Mouse (Mus musculus): ENCODE data around the gene Fkbp6. TPM values are rescaled to one million over a fixed set of nuclear protein-coding genes. Genes with fewer than 3 reads are reported as not detected.

The Fkbp6 gene
- polyA plus RNA-seq (2021), result not detected

GRCm38 (mm10) chr5:135349862-135350261 is at the start of gene Fkbp6:
TSS of gene Fkbp6 (minus strand) at chr5:135350044.
- ATAC-seq, result no peak
- no peak for DNase-seq (ENCODE audit: low read depth, low spot score)
- in situ Hi-C loops (cut with MboI; ENCODE audit: low pct_unique_long_range_greater_than_20kb), result no loop called here
- TF ChIP-seq CTCF (IDR thresholded peaks at IDR 0.05), result no peak
- CTCF ChIA-PET, result no interaction called here
- POLR2A ChIA-PET, result no interaction called here
- H3K27me3 ChIP-seq, result peaks cover 58% of the 10 kb centered on the region

GRCm38 (mm10) chr5:135399382-135399781 is 49.5 kb upstream of the Fkbp6 start:
- in situ Hi-C loops (cut with MboI; ENCODE audit: low pct_unique_long_range_greater_than_20kb), result no loop called here
- TF ChIP-seq CTCF (IDR thresholded peaks at IDR 0.05), result no peak
- H3K27me3 ChIP-seq, result no peaks in the 10 kb centered on the region
- ChIA-PET CTCF (interaction anchor here (1.0 to 1.6 kb wide), 3 partner anchors 15 to 108 kb away, joined by 3 to 4 read pairs (median 3); no protein-coding TSS in a partner anchor), POLR2A (no interaction called here)
- no peak for ATAC-seq
- DNase-seq (ENCODE audit: low read depth, low spot score), result no peak

GRCm38 (mm10) chr5:135395826-135396225 is 46.0 kb upstream of the Fkbp6 start:
- no peaks in the 10 kb centered on the region for H3K27me3 ChIP-seq
- DNase-seq (ENCODE audit: low read depth, low spot score), result no peak
- in situ Hi-C loops (cut with MboI; ENCODE audit: low pct_unique_long_range_greater_than_20kb), result no loop called here
- ChIA-PET POLR2A (interaction anchor here (1.0 kb wide), 1 partner anchor 29 kb away, joined by 3 read pairs; no protein-coding TSS in a partner anchor), CTCF (interaction anchor here (0.9 to 1.6 kb wide), 14 partner anchors 12 to 376 kb away, joined by 3 to 6 read pairs (median 3); partner anchors contain the start of gene Nsun5)
- peak; percentile 87 for TF ChIP-seq CTCF (IDR thresholded peaks at IDR 0.05)
- ATAC-seq, result no peak

DNA sequence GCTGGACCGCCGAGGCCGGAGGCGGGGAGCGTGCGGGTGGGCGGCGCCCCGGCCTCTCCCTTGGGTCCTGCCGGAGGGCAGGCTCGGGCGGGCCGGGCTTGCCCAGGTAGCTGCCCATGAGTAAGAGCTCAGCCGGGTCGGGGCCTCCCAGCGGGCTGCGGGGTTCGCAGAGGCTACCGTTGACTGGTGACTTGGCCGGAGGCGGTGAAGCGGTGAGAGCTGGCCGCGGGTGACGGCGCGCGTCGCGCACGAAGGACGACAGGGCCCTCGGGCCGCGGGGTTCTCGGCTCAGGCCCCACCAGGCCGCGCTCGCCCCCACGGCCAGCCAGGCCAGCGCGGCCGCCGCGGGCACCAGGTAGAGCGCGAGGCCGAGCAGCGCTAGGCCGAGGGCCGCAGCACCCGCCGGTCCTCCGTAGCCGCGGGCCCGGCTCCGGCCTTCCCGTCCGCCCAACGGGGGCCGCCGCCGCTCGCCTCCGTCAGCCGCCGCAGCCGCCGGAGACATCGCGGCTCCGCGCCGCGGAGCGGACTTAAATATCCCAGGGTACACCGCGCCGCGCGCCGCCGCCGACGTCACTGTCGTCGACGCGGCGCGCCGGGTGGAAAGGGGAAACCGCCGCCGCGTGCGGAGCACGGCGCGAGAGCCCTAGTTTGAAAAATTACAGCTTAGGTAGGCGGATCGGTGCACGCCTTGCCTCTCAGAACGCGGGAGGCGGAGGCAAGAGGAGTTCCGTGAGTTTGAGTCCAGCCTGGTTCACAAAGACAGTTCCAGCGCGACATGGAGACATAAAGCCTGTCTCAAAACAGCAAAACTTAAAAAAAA is 44.4 kb upstream of the Fkbp6 start, which contains the start of gene Pom121:
Gene Pom121 (minus strand): TSS at position 543 of the 820 bp plus-strand sequence.
- no peaks in the 10 kb centered on the region for H3K27me3 ChIP-seq
- CTCF ChIA-PET, result interaction anchor here (1.1 kb wide), 1 partner anchor 160 kb away, joined by 3 read pairs; no protein-coding TSS in a partner anchor
- TF ChIP-seq CTCF (IDR thresholded peaks at IDR 0.05), result no peak
- in situ Hi-C loops (cut with MboI; ENCODE audit: low pct_unique_long_range_greater_than_20kb), result no loop called here
- DNase-seq (ENCODE audit: low read depth, low spot score), result peak; percentile 43
- POLR2A ChIA-PET, result no interaction called here
- ATAC-seq, result peak; percentile 71

DNA sequence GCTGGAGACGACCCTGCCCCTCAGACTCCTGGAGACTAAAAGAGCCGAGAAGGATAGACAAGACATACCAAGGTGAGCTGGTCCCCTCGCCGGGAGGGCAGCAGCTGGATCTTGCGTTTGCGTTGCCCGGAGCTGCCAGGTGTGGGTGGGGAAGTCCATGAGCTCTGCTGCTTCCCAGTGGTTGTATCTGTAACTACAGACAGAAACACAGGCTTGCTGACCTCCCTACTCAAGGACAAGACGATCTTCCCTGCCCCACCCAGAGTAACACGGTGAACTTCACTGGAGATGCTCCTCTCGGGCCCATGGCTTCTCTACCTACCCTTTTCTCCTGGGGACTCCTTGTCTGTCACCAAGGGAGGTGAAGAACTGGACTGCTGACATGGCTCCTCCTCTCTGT is 33.9 kb upstream of the Fkbp6 start:
- in situ Hi-C loops (cut with MboI; ENCODE audit: low pct_unique_long_range_greater_than_20kb), result no loop called here
- no peak for DNase-seq (ENCODE audit: low read depth, low spot score)
- no peaks in the 10 kb centered on the region for H3K27me3 ChIP-seq
- ChIA-PET CTCF (interaction anchor here (0.9 to 2.3 kb wide), 3 partner anchors 9 to 41 kb away, joined by 4 to 6 read pairs (median 4); no protein-coding TSS in a partner anchor), POLR2A (no interaction called here)
- no peak for TF ChIP-seq CTCF (IDR thresholded peaks at IDR 0.05)
- ATAC-seq, result no peak

DNA sequence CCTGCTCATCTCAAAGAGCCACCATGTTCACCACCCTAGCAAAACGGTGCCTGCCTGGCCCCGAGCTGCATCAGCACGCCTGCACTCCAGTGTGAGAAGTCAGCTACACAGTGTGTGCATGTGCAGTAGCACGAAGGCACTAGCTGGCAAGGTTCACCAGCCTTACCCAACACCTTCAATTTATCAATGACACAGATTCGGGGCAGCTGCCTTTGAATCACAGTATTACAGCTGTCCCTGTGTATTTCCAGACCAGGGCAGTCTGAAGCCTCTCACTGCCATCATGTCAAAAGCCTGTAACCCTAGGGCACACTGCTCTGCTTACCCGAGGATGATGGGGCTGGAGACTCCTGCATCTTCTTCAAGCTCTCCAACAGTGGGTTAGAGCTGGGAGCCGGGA is 32.9 kb upstream of the Fkbp6 start:
- DNase-seq (ENCODE audit: low read depth, low spot score), result no peak
- in situ Hi-C loops (cut with MboI; ENCODE audit: low pct_unique_long_range_greater_than_20kb), result no loop called here
- ChIA-PET POLR2A (interaction anchor here (0.9 to 2.3 kb wide), 2 partner anchors 10 to 12 kb away, joined by 3 to 10 read pairs; partner anchors contain the start of gene Nsun5), CTCF (interaction anchor here (1.4 to 2.3 kb wide), 2 partner anchors 9 to 10 kb away, joined by 4 to 6 read pairs; no protein-coding TSS in a partner anchor)
- ATAC-seq, result no peak
- no peaks in the 10 kb centered on the region for H3K27me3 ChIP-seq
- no peak for TF ChIP-seq CTCF (IDR thresholded peaks at IDR 0.05)

- no peak for DNase-seq (ENCODE audit: low read depth, low spot score)
- no peak for ATAC-seq
- POLR2A ChIA-PET, result interaction anchor here (1.2 to 2.3 kb wide), 2 partner anchors 9 to 11 kb away, joined by 3 to 10 read pairs; partner anchors contain the start of gene Nsun5
- H3K27me3 ChIP-seq, result no peaks in the 10 kb centered on the region
- CTCF ChIA-PET, result interaction anchor here (0.8 to 3.0 kb wide), 2 partner anchors 11 to 19 kb away, joined by 3 to 10 read pairs; partner anchors contain the start of gene Nsun5
- in situ Hi-C loops (cut with MboI; ENCODE audit: low pct_unique_long_range_greater_than_20kb), result no loop called here
- TF ChIP-seq CTCF (IDR thresholded peaks at IDR 0.05), result no peak
These were observed 31.6 kb upstream of the Fkbp6 start for GRCm38 (mm10) chr5:135381356-135381925.

GRCm38 (mm10) chr5:135380681-135381080 is 30.8 kb upstream of the Fkbp6 start:
- POLR2A ChIA-PET, result interaction anchor here (1.2 to 2.3 kb wide), 2 partner anchors 8 to 10 kb away, joined by 3 to 10 read pairs; partner anchors contain the start of gene Nsun5
- CTCF ChIA-PET, result interaction anchor here (3.0 kb wide), 1 partner anchor 10 kb away, joined by 10 read pairs; the partner anchor contains the start of gene Nsun5
- H3K27me3 ChIP-seq, result no peaks in the 10 kb centered on the region
- TF ChIP-seq CTCF (IDR thresholded peaks at IDR 0.05), result no peak
- no peak for ATAC-seq
- DNase-seq (ENCODE audit: low read depth, low spot score), result no peak
- in situ Hi-C loops (cut with MboI; ENCODE audit: low pct_unique_long_range_greater_than_20kb), result no loop called here

GRCm38 (mm10) chr5:135376341-135376740 is 26.5 kb upstream of the Fkbp6 start:
- no peak for TF ChIP-seq CTCF (IDR thresholded peaks at IDR 0.05)
- ATAC-seq, result no peak
- in situ Hi-C loops (cut with MboI; ENCODE audit: low pct_unique_long_range_greater_than_20kb), result no loop called here
- no peaks in the 10 kb centered on the region for H3K27me3 ChIP-seq
- ChIA-PET CTCF (interaction anchor here (1.4 kb wide), 1 partner anchor 9 kb away, joined by 6 read pairs; no protein-coding TSS in a partner anchor), POLR2A (no interaction called here)
- DNase-seq (ENCODE audit: low read depth, low spot score), result no peak

DNA sequence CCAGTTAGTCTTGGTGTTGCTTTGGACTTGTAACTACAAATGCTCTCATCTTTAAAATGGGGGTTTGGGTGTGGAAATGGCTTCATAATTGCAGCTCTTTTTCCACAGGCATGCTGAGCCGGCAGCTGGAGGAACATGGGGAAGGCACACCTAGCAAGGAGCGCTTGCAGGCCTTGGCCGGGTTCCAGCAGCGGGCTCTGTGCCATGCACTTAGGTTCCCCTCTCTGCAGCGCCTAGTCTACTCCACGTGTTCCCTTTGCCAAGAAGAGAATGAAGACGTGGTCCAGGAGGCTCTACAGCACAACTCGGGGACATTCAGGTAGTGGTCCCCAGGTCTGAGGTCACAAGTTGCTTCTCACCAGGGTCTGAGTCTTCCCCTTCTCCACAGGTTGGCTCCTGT is 25.3 kb upstream of the Fkbp6 start:
- no peaks in the 10 kb centered on the region for H3K27me3 ChIP-seq
- ATAC-seq (no peak), DNase-seq (ENCODE audit: low read depth, low spot score) (no peak)
- CTCF ChIA-PET, result no interaction called here
- POLR2A ChIA-PET, result no interaction called here
- no peak for TF ChIP-seq CTCF (IDR thresholded peaks at IDR 0.05)
- in situ Hi-C loops (cut with MboI; ENCODE audit: low pct_unique_long_range_greater_than_20kb), result no loop called here

Data from Patski (cell line).